Mouse (Mus musculus) lung, embryonic 14.5 days (tissue): Measurements from ENCODE around the gene Ccnt1. TPM values are rescaled to one million over a fixed set of nuclear protein-coding genes. Genes with fewer than 3 reads are reported as not detected.

Experiments
- ATAC-seq: fragments of 200-750 bp; cut with Nextera tagmentation; 2 replicates; pipeline ENCODE4 v1.8.0; 2017; ENCODE audit warnings: mild to moderate bottlenecking, moderate TSS enrichment, moderate library complexity; ENCODE audit not compliant: insufficient read depth
- DNase-seq: peaks from one replicate; pipeline ENCODE4 v3.0.0-alpha.2; 2015
- H3K27ac ChIP-seq: fragments of 300-500 bp; sonication (generic); 2 replicates; pipeline ENCODE4 v1.5.1; 2014; ENCODE audit warnings: low read depth, mild to moderate bottlenecking, moderate library complexity
- H3K27me3 ChIP-seq: fragments of 300-500 bp; sonication (generic); 2 replicates; pipeline ENCODE4 v1.6.1; 2014; ENCODE audit warnings: low read length, control low read depth; ENCODE audit not compliant: insufficient read depth
- H3K36me3 ChIP-seq: fragments of 300-500 bp; sonication (generic); 2 replicates; pipeline ENCODE4 v1.6.1; 2014; ENCODE audit warnings: control low read depth; ENCODE audit not compliant: insufficient read depth
- H3K4me1 ChIP-seq: fragments of 300-500 bp; sonication (generic); 2 replicates; pipeline ENCODE4 v1.6.1; 2014; ENCODE audit warnings: antibody characterized with exemption, control low read depth; ENCODE audit not compliant: insufficient read depth
- H3K4me2 ChIP-seq: fragments of 300-500 bp; sonication (generic); 2 replicates; pipeline ENCODE4 v1.6.1; 2014; ENCODE audit warnings: mild to moderate bottlenecking
- H3K4me3 ChIP-seq: fragments of 300-500 bp; sonication (generic); 2 replicates; pipeline ENCODE4 v1.5.1; 2014; ENCODE audit warnings: low read depth, low read length
- H3K9ac ChIP-seq: fragments of 300-500 bp; sonication (generic); 2 replicates; pipeline ENCODE4 v1.6.1; 2014
- H3K9me3 ChIP-seq: fragments of 300-500 bp; sonication (generic); 2 replicates; pipeline ENCODE4 v1.6.1; 2016; ENCODE audit warnings: low read depth, low read length, control low read depth
- CTCF ChIP-seq: IDR thresholded peaks from 2 replicates; pipeline ENCODE4 v1.5.1; 2016; ENCODE audit warnings: antibody characterized with exemption, low read depth
- WGBS: fragments of 180-500 bp; shearing (Covaris S2); extraction: QIAGEN DNeasy Blood & Tissue Kit; methylation state at CpG from one replicate; pipeline ENCODE4 v1.1.7; 2014; 5-methylcytosine and 5-hydroxymethylcytosine counted together
- polyA plus RNA-seq: library from polyadenylated mRNA; unstranded; fragments of >200 nt; fragmentation: Nextera tagmentation; extraction: Ambion mirVana; gene quantifications from 2 replicates; pipeline ENCODE4 v1.2.1, GENCODE M21; 2014

The Ccnt1 gene
- polyA plus RNA-seq, 1 experiment from 2014 or later: 58.5 TPM

- Histone ChIP-seq H3K9me3 (no peaks in the 10 kb centered on the region), H3K4me1 (peaks cover 3% of the 10 kb centered on the region; the same call in 1 of the 2 replicates), H3K36me3 (no peaks in the 10 kb centered on the region), H3K9ac (no peak overlapping the region), H3K27me3 (no peaks in the 10 kb centered on the region), H3K4me3 (no peak overlapping the region), H3K4me2 (peak overlapping the region; percentile 58; the same call in 1 of the 2 replicates), H3K27ac (no peak overlapping the region)
- DNase-seq (peak; percentile 23), ATAC-seq (no peak)
- WGBS: 60% methylated on average over 13 of the region's 13 CpGs
- TF ChIP-seq CTCF: no peak
These were observed 59.3 kb downstream of the Ccnt1 start for GRCm38 (mm10) chr15:98511386-98511928.

GRCm38 (mm10) chr15:98510438-98511385, 60.0 kb downstream of the Ccnt1 start:
- ATAC-seq: no peak; the same call in 1 of the 2 replicates
- peak; percentile 88 for TF ChIP-seq CTCF
- peaks cover 3% of the 10 kb centered on the region; the same call in 1 of the 2 replicates for H3K4me1 ChIP-seq
- no peak overlapping the region for H3K27ac ChIP-seq
- DNase-seq: peak; percentile 91
- no peak overlapping the region for H3K9ac ChIP-seq
- H3K4me2 ChIP-seq: peak overlapping the region; percentile 58
- H3K36me3 ChIP-seq: no peaks in the 10 kb centered on the region
- no peaks in the 10 kb centered on the region for H3K9me3 ChIP-seq
- H3K4me3 ChIP-seq: no peak overlapping the region; the same call in 1 of the 2 replicates
- 26% methylated on average over 25 of the region's 25 CpGs for WGBS
- no peaks in the 10 kb centered on the region for H3K27me3 ChIP-seq

GRCm38 (mm10) chr15:98509387-98509786, 61.3 kb downstream of the Ccnt1 start:
- Histone ChIP-seq H3K36me3 (no peaks in the 10 kb centered on the region), H3K9ac (no peak overlapping the region), H3K4me2 (no peak overlapping the region), H3K4me3 (no peak overlapping the region), H3K9me3 (no peaks in the 10 kb centered on the region), H3K27ac (no peak overlapping the region), H3K27me3 (no peaks in the 10 kb centered on the region), H3K4me1 (peaks cover 3% of the 10 kb centered on the region; the same call in 1 of the 2 replicates)
- TF ChIP-seq CTCF: no peak
- ATAC-seq (no peak), DNase-seq (no peak)
- WGBS: 59% methylated on average over 2 of the region's 2 CpGs

GRCm38 (mm10) chr15:98507321-98507720, 63.4 kb downstream of the Ccnt1 start:
- H3K27me3 ChIP-seq: no peaks in the 10 kb centered on the region
- no peak overlapping the region for H3K9ac ChIP-seq
- no peaks in the 10 kb centered on the region for H3K9me3 ChIP-seq
- ATAC-seq: no peak
- no peak overlapping the region for H3K4me2 ChIP-seq
- peaks cover 3% of the 10 kb centered on the region; the same call in 1 of the 2 replicates for H3K4me1 ChIP-seq
- WGBS: 83% methylated on average over 6 of the region's 6 CpGs
- H3K27ac ChIP-seq: no peak overlapping the region
- no peaks in the 10 kb centered on the region for H3K36me3 ChIP-seq
- no peak overlapping the region for H3K4me3 ChIP-seq
- DNase-seq: no peak
- no peak for TF ChIP-seq CTCF

- Histone ChIP-seq H3K9me3 (no peaks in the 10 kb centered on the region), H3K4me2 (no peak overlapping the region), H3K36me3 (no peaks in the 10 kb centered on the region), H3K27ac (no peak overlapping the region), H3K9ac (no peak overlapping the region), H3K4me3 (no peak overlapping the region), H3K4me1 (peaks cover 3% of the 10 kb centered on the region; the same call in 1 of the 2 replicates), H3K27me3 (no peaks in the 10 kb centered on the region)
- 0 out of 2 replicates have a peak, but pooled peaks have one; percentile 11 for TF ChIP-seq CTCF
- WGBS: 66% methylated on average over 9 of the region's 9 CpGs
- ATAC-seq (no peak), DNase-seq (no peak)
These were observed 64.3 kb downstream of the Ccnt1 start for GRCm38 (mm10) chr15:98506253-98506957.

GRCm38 (mm10) chr15:98504514-98504913, 66.2 kb downstream of the Ccnt1 start:
- ATAC-seq: no peak
- DNase-seq: peak; percentile 84

More at GRCm38 (mm10) chr15:98504514-98504913, 66.2 kb downstream of the Ccnt1 start:
- Histone ChIP-seq H3K9ac (no peak overlapping the region), H3K4me2 (no peak overlapping the region), H3K4me3 (no peak overlapping the region), H3K9me3 (no peaks in the 10 kb centered on the region), H3K4me1 (no peaks in the 10 kb centered on the region), H3K27ac (no peak overlapping the region), H3K27me3 (no peaks in the 10 kb centered on the region), H3K36me3 (no peaks in the 10 kb centered on the region)
- WGBS: 13% methylated on average over 18 of the region's 18 CpGs
- TF ChIP-seq CTCF: peak; percentile 69
